Mouse (Mus musculus): ENCODE data around the gene Pus10.

GRCm38 (mm10) chr11:23730120-23730519, 64.6 kb downstream of the Pus10 start:
- TF ChIP-seq POLR2A (IDR thresholded peaks at IDR 0.05; ENCODE audit: control insufficient read depth, extremely low read depth, insufficient read depth, low read length, poor library complexity) (no peak), CTCF (IDR thresholded peaks at IDR 0.05; ENCODE audit: borderline replicate concordance, control insufficient read depth, extremely low read depth, insufficient read depth, low read length, poor library complexity) (no peak)
